Mouse (Mus musculus): ENCODE data around the gene Cacna1d.

GRCm38 (mm10) chr14:30175362-30175761, 315.9 kb downstream of the Cacna1d start:
- TF ChIP-seq CTCF (IDR thresholded peaks at IDR 0.05; ENCODE audit: low read depth, low read length) = no peak
- no peak for TF ChIP-seq POLR2A (IDR thresholded peaks at IDR 0.05; ENCODE audit: borderline replicate concordance, low read depth, low read length)
